Mouse (Mus musculus) brain, adult 2 months (tissue): ENCODE data around the gene Tyrobp.

ENCODE experiments used
- DNase-seq: peaks from one replicate; pipeline ENCODE4 v3.0.0; 2011; ENCODE audit warnings: low read depth, low spot score

Gene Tyrobp

GRCm38 (mm10) chr7:30423071-30423641 lies 9.6 kb downstream of the Tyrobp start:
- DNase-seq, result peak; percentile 83

DNA sequence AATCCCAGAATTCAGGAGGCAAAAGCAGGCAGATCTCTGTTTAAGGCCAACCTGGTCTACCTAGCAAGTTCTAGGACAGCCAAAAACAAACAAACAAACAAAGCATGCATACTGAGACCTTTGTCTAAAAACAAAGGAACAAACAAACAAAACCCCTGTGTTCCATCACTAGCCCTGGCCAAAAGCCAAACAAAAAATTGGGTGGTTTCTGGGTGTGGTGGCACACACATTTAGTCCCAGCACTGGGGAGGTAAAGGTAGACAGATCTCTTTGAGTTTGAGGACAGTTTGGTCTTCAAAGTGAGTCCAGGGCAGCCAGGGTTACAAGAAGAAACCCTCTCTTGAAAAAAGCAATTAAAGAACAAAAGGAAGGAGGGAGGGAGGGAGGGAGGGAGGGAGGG lies 15.8 kb downstream of the Tyrobp start:
- no peak for DNase-seq

DNA sequence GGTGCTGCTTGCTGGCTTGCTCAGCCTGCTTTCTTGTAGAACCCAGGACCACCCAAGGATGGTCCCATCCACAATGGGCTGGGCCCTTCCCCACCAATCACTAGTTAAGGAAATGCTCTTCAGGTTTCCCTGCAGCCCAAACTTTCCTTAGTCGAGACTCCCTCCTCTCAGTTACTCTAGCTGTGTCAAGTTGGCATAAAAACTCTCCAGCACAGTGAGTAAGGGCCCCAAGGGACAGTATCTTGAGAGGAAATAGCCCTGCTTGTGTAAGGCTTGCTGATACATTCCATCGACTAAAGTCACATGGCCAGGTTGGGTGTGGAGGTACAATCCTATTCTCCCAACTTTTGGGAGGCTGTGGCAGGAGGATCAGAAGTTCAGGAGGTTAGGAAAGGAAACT lies 16.6 kb downstream of the Tyrobp start:
- no peak for DNase-seq

DNA sequence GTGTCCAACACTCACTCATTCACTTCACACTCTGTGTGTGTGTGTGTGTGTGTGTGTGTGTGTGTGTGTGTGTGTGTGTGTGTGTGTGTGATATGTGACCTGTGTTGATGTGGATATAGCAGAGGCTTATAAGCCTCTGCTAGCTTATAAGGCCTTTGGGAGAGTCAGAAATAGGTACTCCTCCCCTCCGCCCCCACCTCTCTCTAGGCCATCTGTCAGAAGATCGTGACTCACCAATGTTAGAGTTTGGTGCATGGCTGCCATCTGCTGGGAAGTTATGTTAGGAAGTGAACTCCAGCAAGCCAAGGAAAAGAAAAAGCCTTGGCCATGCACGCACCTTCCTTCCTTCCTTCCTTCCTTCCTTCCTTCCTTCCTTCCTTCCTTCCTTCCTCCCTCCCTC lies 18.2 kb downstream of the Tyrobp start:
- DNase-seq, result peak; percentile 98

- no peak for DNase-seq
Measured at GRCm38 (mm10) chr7:30434238-30434637, 20.7 kb downstream of the Tyrobp start.

DNA sequence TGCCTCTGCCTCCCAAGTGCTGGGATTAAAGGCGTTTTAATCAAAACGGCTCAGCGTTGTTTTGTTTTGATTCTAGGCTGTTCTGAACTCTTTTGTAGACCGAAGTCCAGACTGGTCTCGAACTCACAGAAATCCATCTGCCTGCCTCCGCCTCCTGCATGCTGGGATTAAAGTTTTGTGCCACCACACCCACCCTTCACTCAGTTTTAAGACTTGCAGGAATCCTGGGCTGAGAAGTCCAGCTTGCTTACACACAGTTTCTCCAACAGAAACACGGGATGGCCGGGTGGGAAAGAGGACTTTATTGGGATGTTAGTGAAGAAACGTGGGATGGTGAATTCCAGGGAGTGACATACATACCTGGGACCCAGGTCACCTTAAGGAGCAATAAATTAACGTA lies 21.1 kb downstream of the Tyrobp start:
- DNase-seq, result no peak

- no peak for DNase-seq
Measured at GRCm38 (mm10) chr7:30435156-30435555, 21.6 kb downstream of the Tyrobp start.

DNA sequence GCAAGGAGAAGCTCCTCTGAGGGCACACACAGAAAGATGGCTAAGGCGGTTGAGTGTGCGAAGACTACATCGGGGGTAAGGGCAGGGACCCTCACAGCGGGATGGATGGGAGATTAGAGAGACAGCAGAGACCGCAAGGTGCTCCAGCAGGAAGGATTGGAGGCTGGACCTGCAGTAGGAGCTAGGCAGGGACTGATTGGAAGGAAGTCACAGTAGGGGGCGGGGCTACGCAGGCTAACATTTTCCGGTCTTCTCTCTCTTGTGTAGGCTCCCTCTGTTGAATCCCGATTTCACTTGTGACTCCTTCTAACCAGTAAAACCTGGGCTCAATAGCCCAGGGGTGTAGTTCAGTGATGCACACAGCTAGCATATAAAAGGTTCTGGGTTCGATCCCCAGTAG lies 23.3 kb downstream of the Tyrobp start:
- DNase-seq, result no peak

DNA sequence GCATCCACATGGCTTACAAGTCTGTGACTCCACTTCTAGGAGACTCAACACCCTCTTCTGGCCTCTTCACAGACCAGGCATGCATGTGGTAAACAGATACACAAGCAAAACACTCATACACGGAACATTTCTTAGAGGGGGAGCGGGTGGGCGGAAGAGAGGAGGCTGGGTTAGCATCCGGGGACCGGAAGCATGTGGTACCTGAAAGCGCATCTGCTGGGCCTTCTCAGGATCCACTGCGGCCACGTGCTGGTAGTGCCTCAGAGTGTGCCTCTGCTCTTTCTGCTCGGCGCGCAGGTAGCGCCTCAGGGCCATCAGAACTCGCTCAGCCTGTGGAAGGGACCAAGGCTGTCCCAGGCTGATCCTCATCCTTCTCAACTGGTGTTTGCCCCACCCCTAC lies 26.2 kb downstream of the Tyrobp start:
- no peak for DNase-seq

- peak; percentile 77 for DNase-seq
Measured at GRCm38 (mm10) chr7:30440697-30441096, 27.1 kb downstream of the Tyrobp start.

GRCm38 (mm10) chr7:30443696-30444095 lies 30.1 kb downstream of the Tyrobp start:
- DNase-seq, result peak; percentile 67

GRCm38 (mm10) chr7:30444154-30444970 lies 30.8 kb downstream of the Tyrobp start:
- peak; percentile 92 for DNase-seq

DNA sequence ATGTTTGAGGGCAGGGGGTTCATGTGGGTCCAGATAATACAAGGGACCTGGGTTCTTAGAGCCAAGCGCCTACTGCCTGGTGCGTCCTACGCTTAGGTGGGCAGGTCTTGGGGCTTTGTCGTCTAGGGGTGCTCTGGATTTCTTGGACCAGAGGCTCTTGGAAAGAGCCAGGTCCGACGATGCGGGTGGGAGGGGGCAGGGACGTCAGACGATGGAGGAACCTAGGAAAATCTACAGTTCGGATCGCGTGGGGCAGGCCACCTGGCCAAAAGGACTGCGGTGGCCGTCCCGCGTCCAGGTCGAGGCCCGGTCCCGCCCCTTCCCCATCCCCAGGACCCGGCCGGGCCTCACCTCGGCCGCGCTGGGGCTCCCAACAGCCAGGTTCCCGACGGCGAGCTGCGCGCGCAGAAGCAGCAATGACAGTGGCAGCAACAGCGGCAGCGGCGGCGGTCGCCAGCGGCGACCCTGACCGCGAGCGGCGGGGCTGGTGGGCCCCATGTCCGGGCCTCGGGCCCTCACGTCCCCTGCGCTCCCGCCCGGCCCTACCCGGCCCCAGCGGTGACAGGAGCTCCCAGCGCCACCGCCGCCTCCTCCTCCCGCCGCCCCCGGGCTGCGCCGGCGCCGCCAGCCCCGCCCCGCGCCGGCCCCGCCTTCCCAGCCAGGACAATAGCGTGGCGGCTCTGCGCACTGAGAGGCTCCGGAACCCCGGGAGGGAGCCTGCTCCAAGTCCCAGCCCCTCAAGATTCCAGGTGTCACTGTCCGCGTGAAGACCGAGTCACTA lies 31.6 kb downstream of the Tyrobp start, which contains the start of gene Aplp1:
Gene Aplp1 (minus strand): TSS at position 565 of the 781 bp plus-strand sequence.
- DNase-seq, result peak; percentile 88

GRCm38 (mm10) chr7:30450241-30450640 lies 36.7 kb downstream of the Tyrobp start:
- no peak for DNase-seq

DNA sequence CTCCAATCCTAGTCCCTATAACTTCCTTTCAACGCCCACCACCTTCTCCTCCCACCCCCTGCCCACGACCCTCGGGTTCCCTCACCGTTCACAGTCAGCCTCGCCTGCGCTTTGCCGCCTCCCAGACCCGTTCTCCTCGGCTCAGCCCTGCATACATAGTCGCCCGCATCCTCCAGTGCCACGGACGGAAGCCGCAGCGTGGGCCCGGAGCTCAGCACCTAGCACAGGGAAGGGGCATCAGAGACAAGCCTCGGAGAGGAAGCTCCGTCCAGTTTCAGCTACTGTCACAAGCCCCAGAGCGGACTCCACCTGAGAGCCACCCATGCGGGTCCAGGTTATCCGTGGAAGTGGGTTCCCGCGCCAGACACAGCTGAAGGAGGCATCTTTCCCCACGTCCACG lies 39.8 kb downstream of the Tyrobp start:
- DNase-seq, result no peak

DNA sequence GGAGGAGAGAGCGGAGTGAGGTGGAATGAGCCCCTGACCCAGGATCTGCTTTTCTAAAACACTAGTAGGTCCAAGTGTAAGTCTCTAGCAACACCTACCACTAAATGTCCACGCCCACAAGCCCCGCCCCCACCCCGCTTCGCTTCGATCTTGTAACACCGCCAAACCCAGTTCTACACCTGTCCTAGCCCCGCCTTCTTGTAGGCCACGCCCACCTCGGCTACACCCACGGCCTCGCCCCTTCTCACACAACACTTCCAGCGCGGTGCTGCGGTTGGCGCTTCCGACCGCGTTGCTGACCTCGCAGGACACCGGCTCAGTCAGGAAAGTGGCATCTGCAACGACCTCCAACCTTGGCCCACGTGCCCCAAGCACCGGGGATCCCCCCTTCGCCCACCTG lies 40.2 kb downstream of the Tyrobp start:
- no peak for DNase-seq

DNA sequence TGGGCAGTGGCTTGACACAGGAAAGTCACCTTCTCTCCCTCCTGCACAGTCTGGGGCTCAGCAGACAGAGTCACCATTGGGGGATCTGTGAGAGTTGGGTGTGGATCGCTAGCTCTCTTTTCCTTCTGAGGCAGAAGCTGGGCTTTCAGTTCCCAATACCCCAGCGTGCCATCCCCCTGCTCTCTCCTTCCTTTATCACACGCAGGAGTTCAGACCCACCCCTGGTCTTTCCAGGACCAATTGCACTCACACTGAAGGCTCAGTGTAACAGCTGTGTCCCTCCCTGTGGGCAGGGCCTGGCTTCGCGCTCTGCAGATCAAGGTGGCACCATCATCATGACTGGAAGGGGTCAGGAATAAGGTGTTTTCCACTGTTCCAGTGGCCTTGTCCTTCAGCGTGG lies 40.7 kb downstream of the Tyrobp start:
- DNase-seq, result no peak

- DNase-seq, result no peak
Measured at GRCm38 (mm10) chr7:30456487-30456886, 42.9 kb downstream of the Tyrobp start.

DNA sequence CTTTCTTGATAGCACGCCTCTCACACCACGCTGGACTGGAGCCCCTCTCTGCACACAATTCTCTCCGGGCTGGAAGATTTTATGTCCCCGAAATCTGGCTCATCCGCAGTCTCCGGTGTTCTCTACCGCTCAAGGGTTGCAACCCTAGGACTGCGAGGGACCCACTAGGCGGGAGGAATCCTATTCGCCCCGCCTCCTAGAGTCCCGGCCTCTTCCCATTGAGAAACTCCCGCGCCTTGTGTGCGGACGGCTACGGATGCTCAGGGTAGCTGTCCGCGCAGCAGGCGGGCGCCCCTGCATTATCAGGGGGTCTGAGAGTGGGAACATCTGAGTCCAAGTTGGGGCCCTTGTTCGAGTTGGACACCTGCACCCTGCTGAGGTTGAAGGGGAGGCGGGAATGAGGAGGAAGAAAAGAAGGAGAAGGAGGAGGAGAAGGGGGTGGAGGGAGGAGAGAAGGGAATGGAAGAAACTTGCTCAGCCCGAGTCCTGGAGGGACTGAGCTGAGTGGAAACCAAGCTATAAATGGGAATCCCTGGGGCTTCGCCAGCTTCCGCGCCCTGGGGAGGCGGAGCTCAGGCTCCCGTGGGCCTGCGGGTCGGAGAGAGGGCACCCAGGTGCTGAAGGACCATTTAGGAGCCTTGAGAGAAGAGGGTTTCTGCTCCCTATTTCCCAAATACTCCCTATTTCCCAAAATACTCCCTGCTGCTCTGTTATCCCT lies 43.5 kb downstream of the Tyrobp start:
- peak; percentile 36 for DNase-seq

DNA sequence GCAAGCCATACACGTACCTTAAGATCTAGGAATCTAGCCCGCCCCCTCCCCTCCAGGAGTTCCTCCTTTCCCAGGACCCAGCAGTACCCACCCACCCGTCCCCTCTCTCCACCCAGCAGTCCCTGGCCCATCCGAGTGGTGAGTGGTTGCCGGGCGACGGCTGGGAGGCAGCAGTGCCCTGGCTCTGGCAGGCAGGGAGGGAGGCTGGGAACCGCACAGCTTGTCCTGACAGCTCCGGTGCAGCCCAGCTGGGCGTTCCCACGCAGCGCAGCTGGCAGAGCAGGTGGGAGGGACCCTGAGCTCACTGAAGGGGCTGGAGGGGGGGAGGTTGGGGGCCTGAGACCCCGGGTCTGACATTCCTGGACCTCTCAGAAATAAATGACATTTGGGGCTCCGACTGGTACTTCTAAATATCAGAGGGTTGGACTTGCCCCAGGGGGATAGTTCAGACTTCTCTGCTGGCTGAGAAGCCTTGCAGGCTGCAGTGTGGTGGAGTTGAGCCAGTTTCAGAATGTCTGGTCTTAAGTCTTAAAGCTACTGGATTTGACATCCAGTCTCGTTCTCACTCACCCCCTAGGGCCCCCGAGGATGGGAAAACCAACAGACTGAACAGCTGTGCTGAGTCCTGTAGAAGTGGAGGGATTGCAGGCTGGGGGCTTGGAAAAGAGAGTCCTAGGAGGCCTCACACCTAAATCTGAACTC lies 44.2 kb downstream of the Tyrobp start, which contains the start of the genes Kirrel2 and Nphs1:
Gene Kirrel2 (minus strand): TSS at position 62 of the 702 bp plus-strand sequence.
Gene Nphs1 (plus strand): TSS at position 687 of the 702 bp plus-strand sequence.
- DNase-seq, result peak; percentile 73

DNA sequence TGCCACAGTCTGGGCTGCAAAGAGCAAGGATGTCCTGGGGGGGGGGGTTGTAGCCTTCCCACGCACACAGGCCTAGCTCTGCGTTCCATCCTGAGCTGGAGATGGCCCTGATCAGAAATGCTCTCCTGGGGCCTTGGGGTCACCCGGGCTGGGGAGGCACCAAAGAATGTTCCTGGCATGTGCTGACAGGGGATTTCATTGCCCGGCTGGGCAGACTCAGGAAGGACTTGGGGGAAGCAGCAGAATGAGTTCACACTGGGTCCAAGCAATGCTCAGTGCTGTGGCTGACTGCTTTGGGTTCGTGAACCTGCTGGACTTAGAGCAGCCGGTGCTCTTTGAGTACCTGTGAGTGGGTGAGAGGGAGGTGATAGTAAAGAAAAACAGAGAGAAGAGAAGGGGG lies 45.9 kb downstream of the Tyrobp start:
- DNase-seq, result no peak
